Mouse (Mus musculus) T-helper 2 cell (primary cell): ENCODE results near the gene Erap1.
"Not testable (repeated sequence)": the region's sequence is repeated elsewhere in the genome, so short reads cannot be mapped to it uniquely, and the experiment has no call there.

Source experiments
- in situ Hi-C: fragments of 300-600 bp; cut with MboI, MseI; formaldehyde crosslinking; loops from one replicate; pipeline ENCODE4 v1.15.1; 2025; ENCODE audit warnings: high pct_unique_total_duplicates

Gene Erap1

DNA sequence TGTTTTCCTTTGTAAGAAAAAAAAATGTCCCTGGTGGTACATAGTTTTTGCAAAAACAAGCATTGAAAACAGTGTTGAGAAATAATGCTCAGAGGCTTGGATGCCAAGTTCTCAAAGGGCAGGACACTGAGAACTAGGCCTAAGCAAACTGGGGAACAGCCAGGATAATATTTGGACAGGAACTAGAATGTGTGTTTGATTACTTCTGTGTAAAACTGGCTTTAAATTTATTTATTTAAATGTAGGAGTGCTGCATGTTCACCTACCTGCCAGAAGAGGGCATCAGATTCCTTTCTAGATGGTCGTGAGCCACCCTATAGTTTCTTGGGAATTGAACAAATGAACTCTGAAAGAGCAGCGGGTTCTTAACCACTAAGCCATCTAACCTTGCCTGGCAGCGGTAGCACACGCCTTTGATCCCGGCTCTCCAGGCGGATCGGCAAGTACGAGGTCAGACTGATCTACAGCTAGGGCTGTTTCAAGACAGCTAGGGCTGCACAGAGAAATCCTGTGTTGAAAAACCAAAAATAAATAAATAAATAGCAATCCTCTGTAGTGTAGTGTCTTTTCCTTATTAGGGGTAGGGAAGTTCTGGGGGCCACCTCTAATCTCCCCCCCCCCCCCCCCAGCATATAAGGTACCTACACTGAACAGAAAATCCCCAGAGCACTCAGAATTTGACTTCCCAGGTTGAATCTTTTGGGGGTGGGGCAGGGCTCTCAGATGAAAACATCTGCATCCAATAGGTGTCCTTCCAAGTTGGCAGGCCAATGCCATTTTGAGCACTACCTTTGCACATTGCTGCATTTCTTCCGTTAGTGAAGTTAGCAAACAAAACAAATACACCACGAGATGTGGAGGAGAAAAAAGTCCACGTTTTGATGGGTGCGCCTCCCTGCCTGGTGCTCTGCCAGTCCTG, at the start of gene Erap1:
Gene Erap1, plus strand, starts transcription at position 776 of the 919 bp plus-strand sequence.
- in situ Hi-C loops: no loop called here

DNA sequence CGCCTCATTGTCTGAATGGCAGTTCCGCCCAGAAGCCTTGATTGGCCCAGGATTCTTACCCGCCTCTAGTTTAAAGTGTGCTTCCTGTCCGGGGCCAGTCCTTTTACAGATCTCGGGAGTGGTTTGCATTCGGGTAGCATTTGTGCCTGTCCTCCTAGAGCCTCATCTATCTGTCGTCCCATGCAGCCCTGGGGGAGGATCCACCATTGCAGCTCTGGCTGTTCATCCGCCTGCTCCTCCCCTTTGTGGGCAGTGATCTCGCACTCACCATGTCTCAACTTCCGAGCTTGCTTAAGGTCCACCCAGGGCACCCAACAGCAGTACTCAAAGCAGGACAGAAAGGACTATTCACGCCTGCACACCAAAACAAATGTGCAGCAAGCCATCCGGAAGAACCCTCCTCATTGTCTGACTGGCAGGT, 48.0 kb upstream of the Erap1 start:
- in situ Hi-C loops: not testable (repeated sequence)

DNA sequence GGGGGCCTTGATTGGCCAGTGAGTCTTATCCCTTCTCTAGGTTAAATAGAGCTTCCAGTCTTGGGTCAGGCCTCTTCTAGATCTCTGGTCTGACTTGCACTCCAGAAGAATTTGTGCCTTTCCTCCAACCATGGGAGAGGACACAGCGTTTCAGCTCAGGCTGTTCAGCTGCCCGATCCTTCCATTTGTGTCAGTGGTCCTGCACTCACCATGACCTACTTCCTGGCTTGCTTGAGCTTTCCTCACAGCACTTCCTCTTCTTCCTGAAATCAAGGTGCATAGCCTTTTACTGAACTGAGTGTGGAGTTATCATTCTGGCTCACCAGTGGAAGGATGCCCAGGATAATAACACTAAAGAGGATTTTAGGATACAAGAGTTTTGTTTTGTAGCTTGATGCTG, 47.5 kb upstream of the Erap1 start:
- in situ Hi-C loops: not testable (repeated sequence)

DNA sequence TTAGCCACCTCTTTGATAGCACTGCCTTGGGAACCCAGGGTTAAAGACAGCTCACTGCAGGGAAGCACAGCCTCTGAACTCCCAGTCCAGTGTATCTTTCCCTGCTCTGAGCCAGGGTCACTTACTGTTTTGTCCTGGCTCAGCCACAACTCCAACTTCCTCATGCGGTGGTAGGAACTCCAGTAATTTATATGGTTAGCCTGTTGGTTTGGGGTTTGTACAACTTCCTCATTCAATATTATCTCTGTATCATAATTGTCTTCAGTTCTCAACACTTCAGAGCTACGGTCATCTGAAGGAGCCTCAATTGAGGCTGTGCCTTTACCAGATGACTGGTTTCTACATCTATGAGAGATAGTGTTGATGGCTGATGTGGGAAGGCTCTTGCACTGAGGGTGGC, 42.3 kb upstream of the Erap1 start:
- in situ Hi-C loops: not testable (repeated sequence)

DNA sequence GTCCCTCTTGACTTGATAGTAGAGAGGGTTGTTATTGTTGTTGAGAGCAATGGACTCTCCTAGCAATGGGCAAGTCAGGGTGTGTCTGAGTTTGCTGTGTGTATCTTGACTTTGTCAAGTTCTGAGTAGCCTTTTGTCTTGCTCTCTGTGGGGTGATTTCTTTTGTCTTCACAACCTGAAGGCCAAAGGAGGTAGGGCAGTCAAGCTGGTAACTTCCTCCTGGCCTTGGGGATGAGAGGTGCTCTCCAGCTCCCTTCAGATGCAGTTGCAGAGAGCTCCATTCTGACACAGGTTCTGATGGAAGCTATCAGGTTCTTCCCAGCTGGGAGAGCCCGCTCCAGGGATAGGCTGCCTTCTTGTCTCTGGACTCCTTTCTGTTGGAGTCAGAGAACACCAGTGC, 37.6 kb upstream of the Erap1 start:
- in situ Hi-C loops: loop anchor here (5.0 kb wide), 1 partner anchor 54 kb away; no protein-coding TSS in a partner anchor

DNA sequence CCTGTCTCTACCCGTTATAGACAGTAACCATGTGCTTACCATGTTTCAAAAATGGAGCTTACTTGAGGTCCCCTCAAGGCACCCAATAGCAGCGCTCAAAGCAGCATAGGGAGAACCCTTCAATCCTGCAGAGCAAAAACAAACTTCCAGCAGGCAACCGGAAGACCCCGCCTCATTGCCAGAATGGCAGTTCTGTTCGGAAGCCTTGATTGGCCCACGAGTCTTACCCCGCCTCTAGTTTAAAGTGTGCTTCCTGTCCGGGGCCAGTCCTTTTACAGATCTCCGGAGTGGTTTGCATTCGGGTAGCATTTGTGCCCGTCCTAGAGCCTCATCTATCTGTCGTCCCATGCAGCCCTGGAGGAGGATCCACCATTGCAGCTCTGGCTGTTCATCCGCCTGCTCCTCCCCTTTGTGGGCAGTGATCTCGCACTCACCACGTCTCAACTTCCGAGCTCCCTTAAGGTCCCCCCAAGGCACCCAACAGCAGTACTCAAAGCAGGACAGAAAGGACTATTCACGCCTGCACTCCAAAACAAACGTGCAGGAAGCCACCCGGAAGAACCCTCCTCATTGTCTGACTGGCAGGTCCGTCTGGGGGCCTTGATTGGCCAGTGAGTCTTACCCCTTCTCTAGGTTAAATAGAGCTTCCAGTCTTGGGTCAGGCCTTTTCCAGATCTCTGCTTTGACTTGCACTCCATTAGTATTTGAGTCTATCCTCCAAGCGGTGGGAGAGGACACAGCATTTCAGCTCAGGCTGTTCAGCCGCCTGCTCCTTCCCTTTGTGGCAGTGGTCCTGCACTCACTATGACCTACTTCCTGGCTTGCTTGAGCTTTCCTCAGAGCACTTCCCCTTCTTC, 22.0 kb upstream of the Erap1 start:
- in situ Hi-C loops: not testable (repeated sequence)

DNA sequence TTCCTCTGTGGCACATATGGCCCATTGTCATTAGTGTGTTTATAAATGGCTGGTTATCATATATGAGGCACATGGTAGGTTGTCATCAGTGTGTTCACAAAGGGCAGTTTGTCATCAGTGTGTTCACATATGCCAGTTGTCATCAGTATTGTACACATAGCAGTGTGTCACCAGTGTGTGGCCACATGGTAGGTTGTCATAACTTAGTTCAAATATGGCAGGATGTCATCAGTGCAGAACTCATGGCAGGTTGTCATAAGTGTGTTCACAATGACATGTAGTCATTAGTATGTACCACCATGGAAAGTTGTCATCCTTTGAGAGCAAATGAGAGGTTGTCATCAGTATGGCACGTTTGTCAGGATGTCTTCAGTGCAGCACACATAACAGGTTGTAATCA, 7.0 kb upstream of the Erap1 start:
- in situ Hi-C loops: no loop called here

DNA sequence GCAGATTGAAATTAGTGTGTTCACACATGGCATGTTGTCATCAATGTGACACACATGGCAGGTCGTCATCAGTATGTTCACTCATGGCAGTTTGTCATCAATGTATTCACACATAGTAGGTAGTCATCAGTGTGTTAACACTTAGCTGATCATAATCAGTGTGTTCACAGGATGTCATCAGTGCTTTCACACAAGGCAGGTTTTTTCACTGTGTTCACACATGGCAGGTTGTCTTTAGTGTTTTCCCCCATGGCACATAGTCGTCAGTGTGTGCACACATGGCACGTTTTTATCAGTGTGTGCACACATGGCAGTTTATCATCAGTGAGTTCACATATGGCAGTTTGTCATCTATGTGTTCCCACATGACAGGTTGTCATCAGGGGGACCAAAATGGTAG, 6.5 kb upstream of the Erap1 start:
- in situ Hi-C loops: no loop called here

DNA sequence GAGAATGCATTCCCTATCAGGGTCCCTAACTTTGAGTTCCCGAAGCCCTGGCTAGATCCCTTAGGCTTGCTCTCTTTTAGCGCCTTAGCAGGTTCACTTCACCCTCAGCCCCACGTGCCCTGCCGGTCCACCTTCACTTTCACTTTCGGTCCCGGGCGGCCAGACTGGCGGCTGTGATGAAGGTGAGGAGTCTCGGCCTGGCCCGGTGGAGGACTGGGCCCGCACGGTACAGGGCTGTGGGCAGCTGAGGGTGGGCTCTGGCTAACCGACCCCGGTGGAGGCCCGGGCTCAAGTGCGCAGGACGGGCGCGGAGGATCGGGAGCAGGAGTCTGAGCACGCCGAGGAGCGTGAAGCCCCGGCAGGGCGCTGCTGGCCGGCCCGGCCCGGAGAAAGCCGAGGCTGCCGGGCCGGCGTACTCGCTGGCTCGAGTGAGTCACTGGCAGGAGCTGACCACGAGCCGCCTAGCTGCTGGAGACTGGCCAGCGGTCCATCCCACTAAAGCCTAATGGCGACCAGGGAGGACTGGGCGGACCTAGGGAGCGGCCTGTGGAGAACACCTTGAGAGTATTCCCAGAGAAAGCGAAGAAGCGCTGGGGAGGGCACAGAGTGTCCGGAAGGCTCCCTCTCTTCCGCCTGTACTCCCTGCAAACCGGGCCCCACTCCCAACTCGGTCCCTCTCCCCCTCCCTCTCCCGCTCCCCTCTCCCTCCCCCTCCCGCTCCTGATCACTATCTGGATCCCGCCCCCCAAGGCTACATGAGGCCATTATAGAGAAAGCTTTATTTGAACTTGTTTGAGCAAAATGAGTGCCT, 549 bp downstream of the Erap1 start:
- in situ Hi-C loops: loop anchor here (5.0 kb wide), 1 partner anchor 217 kb away; no protein-coding TSS in a partner anchor

DNA sequence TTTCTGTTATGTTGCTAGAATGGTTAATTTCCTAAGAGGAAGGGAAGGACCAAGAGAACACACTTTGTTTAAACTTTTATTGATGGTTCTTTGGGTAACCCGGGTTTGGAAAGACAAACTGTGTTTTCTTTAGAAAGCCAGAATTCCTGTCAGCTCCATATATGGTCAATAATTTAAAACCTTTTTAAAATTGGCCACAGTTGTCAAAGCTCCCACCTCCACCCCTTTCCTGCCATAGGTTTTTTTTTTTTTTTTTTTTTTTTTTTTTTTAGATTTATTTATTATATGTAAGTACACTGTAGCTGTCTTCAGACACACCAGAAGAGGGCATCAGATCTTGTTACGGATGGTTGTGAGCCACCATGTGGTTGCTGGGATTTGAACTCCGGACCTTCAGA, 1.2 kb downstream of the Erap1 start:
- in situ Hi-C loops: loop anchor here (5.0 kb wide), 1 partner anchor 217 kb away; no protein-coding TSS in a partner anchor

DNA sequence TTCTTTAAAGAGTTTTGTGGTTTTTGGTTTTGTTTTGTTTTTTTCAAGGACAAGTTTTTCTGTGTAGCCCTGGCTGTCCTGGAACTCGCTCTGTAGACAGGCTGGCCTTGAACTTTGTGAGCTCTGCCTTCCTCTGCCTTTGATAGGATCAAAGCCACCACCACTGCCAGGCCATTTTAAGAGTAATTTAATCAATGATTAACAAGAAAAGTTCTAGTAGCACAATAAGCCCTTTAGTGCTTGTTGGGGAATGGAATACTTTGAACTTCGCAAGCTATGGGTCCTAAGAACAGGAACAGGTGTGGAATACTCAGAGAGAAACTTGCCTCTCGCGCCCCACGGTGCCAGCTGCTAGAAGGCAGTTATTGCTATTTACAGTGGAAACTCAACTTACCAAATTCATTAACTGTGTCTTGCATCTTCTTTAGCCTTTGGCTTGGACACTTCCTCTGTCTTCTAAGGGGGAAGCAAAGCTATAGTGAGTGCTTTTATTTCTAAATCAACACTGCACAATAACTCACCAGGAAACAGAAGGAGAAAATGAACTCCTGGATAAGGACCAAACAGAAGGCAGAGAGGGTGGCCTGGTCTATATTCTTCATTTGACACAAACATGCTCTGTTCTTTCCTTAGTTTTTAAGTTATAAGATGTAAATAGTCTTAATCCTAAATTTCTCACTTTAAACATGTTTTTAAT, 56.3 kb downstream of the Erap1 start:
- in situ Hi-C loops: no loop called here

DNA sequence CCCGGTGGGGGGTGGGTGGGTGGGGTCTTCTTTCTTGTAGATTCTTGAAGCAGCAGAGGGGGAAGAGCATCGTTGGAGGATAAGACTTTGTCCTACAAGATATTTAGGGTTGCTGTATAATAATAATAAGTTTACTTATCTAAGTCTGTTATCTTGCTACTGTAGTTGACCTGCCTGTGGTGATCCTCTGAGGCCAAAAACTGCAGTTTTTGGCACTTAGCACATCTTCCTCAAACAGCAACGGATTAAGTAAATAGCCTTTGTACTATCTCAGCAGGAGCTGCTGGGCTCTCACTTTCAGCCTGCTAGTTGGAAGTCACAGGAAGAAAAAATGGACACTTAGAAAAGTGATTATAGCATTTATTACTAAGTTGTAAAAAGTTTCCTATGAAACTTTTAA, 56.9 kb downstream of the Erap1 start:
- in situ Hi-C loops: no loop called here

DNA sequence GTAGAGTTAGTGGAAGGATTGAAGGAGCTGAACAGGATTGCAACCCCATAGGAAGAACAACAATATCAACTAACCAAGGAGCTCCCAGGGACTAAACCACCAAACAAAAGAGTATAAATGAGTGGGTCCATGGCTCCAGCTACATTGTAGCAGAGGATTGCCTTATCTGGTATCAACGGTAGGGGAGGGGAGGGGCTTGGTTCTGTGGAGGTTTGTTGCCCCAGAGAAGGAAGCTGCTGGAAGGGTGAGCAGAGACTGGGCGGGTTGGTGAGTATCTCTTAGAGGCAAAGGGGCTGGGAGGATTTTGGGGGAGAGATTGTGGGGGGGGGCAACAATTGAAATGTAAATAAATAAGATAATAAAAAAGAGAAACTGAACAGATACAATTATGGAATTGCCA, 79.6 kb downstream of the Erap1 start:
- in situ Hi-C loops: no loop called here

DNA sequence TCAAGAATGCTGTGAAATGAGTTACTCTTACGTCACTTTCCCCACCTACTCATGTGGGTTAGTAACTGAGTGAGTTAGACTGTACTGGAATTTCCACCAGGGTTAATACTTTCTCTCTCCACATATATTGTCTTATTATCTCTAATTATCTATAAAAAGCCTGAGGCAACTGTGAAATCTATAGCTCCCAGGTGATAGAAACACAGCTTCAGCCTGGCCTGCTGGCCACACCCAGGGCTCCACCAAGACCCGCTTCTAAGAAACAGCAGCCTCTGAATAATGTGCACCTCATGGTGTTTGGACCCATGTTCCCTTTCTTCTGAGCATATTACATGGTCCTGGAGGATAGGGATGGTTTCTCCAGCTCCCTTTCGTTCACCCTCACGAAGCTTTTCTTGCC, 94.4 kb downstream of the Erap1 start:
- in situ Hi-C loops: no loop called here

DNA sequence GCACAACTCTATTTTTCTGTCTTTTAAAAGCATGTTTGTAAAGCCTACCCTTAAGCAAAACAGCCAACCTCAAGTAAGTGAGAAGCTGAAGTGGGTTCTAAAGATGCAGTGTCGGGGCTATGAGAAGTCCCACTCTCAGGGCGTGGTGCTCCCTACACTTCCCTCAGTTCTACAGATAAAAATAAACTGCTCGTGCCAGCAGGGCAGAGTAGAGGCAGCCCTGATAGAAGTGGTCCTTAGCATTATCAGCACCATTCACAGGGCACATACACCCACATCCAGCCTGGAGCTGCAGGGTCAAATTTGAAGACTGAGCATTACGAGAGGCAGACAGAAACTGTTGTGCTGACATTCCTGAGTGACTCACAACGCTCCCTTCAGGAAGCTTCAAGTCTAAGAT, 96.5 kb downstream of the Erap1 start:
- in situ Hi-C loops: no loop called here

DNA sequence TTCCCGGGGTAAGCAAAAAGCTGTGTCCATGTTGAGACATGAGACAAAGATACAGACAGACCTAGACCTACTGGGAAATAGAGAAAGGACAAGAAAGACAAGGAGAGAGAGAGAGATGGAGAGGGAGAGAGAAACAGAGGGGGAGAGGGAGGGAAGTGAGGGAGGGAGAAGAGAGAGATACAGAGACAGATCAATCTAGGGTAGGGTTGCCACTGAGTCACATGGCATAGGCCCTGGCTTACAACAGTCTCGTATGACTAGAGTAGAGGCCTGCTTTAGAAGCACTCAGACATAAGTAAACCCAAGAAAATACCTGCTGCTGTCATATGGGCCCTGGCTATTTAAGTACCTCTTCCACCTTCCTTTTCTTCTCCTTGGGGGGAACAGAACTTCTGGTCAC, 97.0 kb downstream of the Erap1 start:
- in situ Hi-C loops: no loop called here
